Mouse (Mus musculus) T-cell, adult 2 months (primary cell): Measurements from ENCODE around the gene Fam241b.
"Not testable (repeated sequence)": the region's sequence is repeated elsewhere in the genome, so short reads cannot be mapped to it uniquely, and the experiment has no call there.

Experiments used
- DNase-seq: peaks from one replicate; pipeline ENCODE4 v3.0.0; 2022; ENCODE audit warnings: low spot score

Fam241b gene

GRCm38 (mm10) chr10:62128316-62128951 lies 15.3 kb downstream of the Fam241b start:
- DNase-seq, result no peak

DNA sequence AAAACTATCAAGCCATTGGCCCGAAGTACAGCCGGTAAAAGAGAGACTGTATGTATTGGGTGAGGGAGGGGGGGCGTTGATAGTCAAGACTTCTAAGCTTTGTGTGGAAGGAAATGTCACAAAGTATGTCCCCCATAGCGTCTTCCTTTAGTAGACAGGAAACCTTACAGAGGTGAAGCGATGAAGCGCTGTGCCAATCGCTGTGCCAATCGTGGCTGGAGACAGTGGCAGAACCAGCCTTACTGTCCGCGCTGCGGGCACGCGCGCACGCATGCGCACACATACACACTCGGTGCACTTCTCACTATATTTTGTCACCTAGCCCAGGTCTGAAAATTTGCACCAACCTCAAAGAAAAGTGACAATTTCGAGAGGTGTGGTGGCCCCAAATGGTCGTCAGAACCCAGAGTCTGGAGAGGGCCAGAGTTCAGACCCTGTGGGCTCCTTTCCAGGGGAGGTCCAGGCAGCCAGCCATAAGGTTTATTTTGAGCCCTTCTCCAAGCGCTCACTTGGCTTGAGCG lies 15.9 kb downstream of the Fam241b start:
- no peak for DNase-seq

- no peak for DNase-seq
Observed at GRCm38 (mm10) chr10:62127137-62127536, 16.6 kb downstream of the Fam241b start.

GRCm38 (mm10) chr10:62113865-62114647 lies 29.7 kb downstream of the Fam241b start:
- DNase-seq, result no peak

- DNase-seq, result no peak
Observed at GRCm38 (mm10) chr10:62111207-62111576, 32.5 kb downstream of the Fam241b start.

GRCm38 (mm10) chr10:62110504-62111206 lies 33.1 kb downstream of the Fam241b start:
- DNase-seq, result peak; percentile 72

- DNase-seq, result no peak
Observed at GRCm38 (mm10) chr10:62107048-62107447, 36.7 kb downstream of the Fam241b start.

GRCm38 (mm10) chr10:62104835-62105576 lies 38.7 kb downstream of the Fam241b start:
- peak; percentile 55 for DNase-seq

GRCm38 (mm10) chr10:62101504-62102439 lies 41.9 kb downstream of the Fam241b start:
- peak; percentile 19 for DNase-seq

GRCm38 (mm10) chr10:62099749-62100403 lies 43.8 kb downstream of the Fam241b start:
- DNase-seq, result no peak

DNA sequence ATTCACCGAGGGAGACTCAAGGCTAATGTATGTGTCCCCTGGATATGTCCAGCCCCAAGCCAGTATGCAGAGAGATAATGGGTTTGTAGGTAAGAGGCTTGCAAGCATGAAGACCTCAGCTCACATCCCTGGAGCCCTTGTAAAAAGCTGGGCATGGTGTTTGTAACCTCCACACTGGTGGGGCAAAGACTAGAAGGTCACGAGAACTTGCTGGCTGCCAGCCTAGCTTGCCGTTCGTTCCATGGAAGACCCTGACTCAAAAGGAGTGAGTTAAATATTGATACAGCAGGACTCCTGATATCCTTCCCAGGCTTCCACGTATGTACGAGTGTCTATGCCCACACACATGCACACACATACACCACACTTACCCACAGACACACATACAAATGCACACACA lies 49.3 kb downstream of the Fam241b start:
- DNase-seq, result no peak

- no peak for DNase-seq
Observed at GRCm38 (mm10) chr10:62093903-62094302, 49.8 kb downstream of the Fam241b start.

DNA sequence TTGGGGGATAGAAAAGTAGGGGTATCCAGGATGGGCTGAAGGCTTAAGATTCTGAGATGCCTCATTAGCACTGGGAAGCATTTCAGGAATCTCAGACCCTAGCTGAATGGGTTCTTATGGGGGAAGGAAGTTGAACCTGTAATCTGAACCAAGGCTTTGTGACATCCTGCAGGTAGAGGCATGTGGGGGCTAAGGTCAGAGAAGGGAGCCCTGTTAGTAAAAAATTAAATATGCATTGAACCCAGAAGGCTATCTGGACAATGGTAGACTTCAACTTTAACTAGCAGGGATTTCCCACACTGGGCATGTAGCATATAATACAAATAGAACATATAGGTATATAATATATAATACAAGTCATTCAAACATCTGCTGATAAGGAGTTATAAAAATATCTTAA lies 54.2 kb downstream of the Fam241b start:
- DNase-seq, result no peak

- no peak for DNase-seq
Observed at GRCm38 (mm10) chr10:62089071-62089470, 54.6 kb downstream of the Fam241b start.

DNA sequence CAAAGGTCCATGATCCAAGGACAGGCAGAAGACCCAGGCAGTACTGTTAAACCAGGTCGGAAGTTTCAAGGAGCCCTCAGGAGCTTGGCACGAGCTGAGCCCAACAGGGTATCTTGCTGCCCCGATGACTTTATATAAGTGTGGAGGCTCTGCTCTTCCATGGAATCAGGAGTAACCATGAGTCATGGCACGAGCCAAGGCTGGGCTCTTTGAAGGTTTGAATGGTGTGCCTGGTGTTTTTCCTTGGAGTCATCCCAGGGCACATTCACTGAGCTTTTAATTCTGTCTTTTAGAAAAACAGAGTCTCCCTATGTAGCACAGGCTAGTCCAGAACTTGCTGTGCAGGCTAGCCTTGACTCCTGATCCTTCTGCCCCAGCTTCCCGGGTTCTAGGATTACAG lies 55.3 kb downstream of the Fam241b start:
- no peak for DNase-seq

DNA sequence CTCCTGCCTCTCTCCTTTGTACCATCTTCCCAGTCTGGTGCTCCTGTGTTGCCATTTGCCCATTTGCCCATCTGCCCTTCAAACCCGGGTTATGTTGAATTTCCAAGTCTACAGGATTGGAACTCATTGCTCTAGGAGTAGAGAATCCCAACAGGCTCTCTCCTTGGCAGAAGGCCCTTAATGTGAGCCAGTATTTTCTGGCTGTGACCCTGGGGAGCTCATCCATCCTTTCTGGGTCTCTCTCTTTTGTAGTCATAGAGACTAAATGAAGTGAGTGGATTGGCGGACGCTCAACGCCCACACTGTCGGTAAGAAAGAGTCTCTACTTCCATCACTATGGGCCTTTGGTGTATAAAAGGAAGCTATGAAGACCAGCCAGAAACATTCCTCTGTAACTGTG lies 56.9 kb downstream of the Fam241b start:
- DNase-seq, result no peak

GRCm38 (mm10) chr10:62086044-62086443 lies 57.7 kb downstream of the Fam241b start:
- DNase-seq, result no peak

- DNase-seq, result no peak
Observed at GRCm38 (mm10) chr10:62076248-62077134, 67.2 kb downstream of the Fam241b start.

DNA sequence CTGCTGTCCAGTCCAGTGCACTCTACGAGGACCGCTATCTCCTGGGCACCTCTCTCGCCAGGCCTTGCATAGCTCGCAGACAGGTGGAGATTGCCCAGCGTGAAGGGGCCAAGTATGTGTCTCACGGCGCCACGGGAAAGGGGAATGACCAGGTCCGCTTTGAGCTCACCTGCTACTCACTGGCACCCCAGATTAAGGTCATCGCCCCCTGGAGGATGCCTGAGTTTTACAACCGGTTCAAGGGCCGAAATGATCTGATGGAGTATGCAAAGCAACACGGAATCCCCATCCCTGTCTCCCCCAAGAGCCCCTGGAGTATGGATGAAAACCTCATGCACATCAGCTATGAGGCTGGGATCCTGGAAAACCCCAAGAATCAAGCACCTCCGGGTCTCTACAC lies 72.4 kb downstream of the Fam241b start:
- not testable (repeated sequence) for DNase-seq
